Mouse (Mus musculus): ENCODE measurements at regions not wholly inside any gene's neighbourhood (a gene's known extent, or its start where the extent isn't known, plus 50 kb on each side); places are given as distances from the start of the nearest gene placed in this dataset.
"Not testable (repeated sequence)": the region's sequence is repeated elsewhere in the genome, so short reads cannot be mapped to it uniquely, and the experiment has no call there.

DNA sequence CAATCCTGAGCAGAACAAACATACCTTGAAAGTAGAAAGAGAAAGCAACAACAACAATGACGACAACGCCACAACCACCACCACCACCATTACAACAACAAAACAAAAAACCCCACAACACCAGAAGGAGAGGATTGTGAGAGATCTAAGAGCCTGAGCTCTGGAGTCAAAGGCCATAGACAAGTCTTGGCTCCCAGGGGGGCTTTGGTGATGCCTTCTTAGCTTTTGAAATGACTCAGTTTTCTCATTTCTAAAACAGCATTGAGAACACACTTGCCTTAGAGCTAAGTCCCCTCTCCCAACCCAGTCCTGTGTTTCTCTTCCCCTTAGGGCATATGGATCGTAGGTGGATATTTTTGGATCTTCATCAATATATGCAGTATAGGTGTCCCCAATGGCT is 112.2 kb downstream of the Kif20b start:
- no peak for DNase-seq (ENCODE audit: low spot score in 2 of 2)

DNA sequence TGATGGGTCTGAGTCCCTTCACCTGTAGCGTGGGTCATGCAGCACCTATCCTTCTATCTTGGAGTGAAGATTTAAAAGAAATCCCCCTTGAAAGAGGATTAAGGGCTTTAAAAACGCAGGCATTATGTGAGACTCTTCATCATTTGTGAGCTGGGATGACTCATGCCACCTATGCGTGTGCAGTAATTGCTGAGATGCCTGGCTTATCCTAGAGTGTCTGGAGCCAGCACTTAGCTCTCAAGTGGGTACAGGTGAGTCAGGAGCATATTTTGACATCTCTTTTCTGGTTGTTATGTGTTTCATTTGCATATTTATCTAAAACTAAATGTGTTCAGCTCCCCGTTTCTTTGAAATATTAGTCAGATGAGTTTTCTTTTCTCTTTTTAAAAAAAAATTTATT is 123.4 kb downstream of the Kif20b start:
- DNase-seq (ENCODE audit: low spot score in 2 of 2), result no peak

DNA sequence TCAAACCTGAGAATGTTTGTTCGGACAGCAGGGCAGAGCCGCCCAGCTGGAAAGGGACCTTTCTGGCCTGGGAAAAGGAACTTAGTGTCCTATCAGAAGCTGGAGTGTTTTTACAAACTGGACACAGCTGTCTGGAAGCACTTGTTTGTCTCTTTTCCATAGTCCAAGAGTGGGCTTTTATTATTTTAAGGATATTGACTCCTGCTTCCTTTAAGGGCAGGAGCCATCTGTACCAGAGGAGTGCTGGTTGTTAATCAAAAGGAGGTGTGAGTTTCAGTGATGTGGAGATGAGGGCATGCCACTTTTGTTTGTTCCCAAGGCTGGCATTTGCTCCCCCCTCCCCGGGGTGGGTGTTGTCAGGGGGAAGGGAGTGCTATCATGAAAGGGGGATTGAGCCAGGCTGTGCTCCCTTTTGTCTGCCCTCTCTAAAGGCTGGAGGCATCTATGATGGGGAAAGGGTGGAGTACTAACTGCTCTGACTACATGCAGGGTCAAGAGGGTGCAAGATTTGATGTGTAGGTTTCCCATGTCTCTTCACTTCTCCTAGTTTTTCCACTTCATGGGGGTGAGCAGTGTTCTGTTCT is 144.3 kb downstream of the Kif20b start:
- no peak for DNase-seq (ENCODE audit: low spot score in 2 of 2)

DNA sequence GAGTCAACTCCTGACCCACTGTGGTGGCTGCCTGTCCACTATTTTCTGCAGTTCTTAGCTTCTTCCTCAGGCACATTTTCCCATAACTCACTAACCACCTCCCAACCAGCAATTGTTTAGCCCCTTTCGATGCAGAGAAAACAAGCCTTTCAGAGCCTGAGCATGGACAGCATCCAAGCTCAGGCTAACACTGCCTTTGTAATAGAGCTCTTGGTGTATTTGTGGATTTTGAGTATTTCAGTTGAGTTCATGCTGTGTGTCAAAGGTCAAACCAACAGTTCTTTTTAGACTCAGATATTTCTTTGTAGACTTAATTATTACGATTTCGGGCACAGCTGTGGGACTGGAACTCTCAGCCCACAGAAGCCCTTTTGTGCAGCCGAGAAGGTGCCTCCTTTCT is 159.0 kb downstream of the Kif20b start:
- no peak for DNase-seq (ENCODE audit: low spot score in 2 of 2)

DNA sequence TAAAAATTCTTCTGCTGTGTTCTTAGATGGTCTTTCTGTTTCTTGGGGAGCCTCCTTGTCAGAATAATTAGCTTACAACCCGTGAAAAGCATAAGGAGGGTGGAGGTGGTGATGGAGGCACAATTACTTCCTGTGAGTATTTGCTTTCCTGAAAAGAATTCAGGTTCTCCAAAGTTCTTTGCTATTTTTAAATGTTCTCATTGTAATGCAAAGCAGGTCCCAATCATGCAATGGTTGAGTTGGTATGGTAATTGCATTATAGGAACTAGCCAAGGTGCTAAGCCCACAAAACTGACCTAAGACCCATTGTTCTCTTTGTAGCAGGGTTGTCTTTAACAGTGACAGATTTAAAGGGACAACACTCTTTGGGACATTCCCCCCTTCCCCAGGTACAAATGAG is 179.1 kb downstream of the Kif20b start:
- no peak for DNase-seq (ENCODE audit: low spot score in 2 of 2)

DNA sequence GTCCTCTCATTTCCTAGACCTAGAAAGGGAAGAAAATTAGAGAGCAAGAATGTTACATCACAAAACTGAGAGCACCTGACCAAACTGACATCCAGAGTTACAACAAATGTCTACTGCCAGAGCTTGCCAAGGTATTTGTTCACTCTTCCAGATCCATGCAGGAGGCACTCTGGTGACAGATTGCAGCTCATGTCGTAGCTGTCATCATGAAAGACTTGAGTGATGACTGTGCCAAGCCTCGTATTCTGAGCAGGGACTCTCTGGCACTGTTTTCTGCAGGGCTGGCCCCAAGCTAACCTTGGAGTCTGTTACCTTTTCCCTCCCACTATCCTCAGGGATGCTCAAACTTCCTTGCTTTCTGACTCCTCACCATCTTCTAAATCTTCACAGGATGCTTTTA is 192.2 kb downstream of the Kif20b start:
- DNase-seq (ENCODE audit: low spot score in 2 of 2), result no peak

DNA sequence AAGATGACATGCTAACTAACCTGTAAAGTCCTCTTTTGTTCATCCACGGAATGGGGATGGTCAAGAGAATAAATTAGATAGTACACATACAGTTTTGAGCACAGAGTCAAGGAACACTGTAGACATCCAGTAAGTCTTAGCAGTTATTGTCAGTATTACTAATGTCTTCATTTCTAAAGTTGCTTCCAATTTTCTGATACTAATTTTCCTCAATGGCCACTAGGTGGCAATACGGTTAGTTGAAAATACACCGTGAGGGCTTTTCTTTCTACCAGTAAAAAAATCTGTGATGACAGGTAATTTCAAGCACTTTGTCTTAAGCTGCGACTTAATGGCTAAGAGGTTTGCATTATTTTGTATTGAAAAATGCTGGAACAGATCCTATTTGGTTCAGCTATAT is 203.1 kb downstream of the Kif20b start:
- DNase-seq (ENCODE audit: low spot score in 2 of 2), result no peak

DNA sequence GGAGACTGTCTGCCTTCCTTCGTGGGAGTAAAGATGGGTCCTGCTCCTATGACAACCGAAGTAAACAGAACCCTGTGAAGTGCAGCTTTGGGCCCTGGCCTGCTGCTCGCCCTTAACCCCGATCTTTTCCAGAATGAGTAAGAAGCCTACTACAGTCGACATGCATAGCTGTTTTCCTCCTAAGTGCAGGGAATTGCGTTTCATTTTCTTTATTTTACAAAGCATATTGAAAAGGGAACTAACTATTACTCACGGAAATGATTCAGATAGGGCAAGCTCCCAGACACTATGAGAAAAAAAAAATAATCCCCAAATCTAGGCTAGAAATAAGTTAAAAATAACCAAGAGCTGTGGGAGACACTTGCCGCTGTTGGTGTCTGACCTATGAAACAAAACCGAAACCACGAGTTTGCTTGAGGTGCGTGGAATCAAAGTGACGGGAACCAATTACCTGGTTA is 204.5 kb downstream of the Kif20b start:
- no peak for DNase-seq (ENCODE audit: low spot score in 2 of 2)

DNA sequence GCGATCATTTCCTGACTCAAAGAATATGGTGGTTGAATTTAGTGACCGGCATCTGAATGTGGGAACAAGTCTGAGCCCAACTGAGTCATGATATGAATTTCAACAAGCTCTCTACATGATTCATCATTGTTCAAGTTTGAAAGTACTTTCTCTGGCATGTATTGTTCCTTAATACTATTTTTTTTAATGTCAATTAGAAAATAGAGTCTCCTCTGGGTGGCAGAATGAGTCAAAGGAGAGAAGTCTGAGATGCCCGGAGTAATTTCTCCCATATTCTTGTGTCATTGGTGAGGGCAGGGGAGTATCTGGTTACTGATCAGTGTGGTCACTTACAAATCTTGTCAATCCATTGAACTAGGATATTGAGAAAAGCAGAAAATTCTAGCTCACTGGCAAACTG is 205.9 kb downstream of the Kif20b start:
- DNase-seq (ENCODE audit: low spot score in 2 of 2), result no peak

DNA sequence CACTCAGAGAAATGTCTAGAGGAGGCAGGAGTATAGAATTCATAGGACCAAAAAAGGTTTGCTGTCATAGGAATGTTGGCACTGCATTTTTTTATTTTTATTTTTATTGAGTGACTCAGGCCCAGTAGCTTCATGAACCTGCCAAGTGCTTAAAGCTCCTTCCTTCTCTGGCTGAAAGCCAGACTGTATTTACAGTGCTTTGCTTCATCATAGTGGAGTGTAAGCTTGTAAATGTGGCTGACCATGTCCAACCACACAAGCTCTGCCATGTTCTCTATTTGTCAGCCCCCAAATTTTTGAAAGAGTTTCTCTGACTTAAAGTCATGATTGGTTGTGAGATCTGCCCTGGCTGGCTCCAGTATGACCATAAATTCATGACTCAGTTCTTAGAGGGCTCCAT is 221.0 kb downstream of the Kif20b start:
- DNase-seq (ENCODE audit: low spot score in 2 of 2), result no peak

DNA sequence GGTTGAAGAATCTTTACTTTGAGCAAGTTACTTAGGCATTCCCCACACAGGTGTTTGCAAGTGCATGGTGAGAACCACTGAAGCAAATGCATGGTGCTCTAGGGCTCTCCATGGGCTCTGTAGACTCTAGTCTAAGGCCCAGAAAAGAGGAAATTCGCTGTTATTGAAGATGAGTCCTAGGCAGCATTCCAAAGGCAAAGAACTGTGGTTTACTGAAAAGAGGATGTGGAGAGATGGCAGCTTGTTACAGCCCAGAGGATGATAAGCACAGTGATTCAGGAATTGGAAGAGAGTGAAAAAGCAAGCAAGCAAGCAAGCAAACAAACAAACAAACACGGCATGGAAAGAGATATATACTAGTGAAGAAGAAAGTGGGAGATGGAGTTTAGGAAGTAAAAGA is 221.6 kb downstream of the Kif20b start:
- DNase-seq (ENCODE audit: low spot score in 2 of 2), result no peak

DNA sequence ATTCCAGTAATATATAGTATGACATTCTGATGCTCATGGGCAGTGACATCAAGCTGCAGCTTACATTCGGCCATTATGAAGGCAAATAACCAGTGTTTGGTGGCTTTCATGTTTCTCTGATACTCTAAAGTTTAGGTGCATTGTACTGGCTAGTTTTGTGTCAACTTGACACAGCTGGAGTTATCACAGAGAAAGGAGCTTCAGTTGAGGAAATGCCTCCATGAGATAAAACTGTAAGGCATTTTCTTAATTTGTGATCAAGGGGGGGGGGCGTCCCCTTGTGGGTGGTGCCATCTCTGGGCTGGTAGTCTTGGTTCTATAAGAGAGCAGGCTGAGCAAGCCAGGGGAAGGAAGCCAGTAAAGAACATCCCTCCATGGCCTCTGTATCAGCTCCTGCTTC is 227.3 kb downstream of the Kif20b start:
- not testable (repeated sequence) for DNase-seq (ENCODE audit: low spot score in 2 of 2)

DNA sequence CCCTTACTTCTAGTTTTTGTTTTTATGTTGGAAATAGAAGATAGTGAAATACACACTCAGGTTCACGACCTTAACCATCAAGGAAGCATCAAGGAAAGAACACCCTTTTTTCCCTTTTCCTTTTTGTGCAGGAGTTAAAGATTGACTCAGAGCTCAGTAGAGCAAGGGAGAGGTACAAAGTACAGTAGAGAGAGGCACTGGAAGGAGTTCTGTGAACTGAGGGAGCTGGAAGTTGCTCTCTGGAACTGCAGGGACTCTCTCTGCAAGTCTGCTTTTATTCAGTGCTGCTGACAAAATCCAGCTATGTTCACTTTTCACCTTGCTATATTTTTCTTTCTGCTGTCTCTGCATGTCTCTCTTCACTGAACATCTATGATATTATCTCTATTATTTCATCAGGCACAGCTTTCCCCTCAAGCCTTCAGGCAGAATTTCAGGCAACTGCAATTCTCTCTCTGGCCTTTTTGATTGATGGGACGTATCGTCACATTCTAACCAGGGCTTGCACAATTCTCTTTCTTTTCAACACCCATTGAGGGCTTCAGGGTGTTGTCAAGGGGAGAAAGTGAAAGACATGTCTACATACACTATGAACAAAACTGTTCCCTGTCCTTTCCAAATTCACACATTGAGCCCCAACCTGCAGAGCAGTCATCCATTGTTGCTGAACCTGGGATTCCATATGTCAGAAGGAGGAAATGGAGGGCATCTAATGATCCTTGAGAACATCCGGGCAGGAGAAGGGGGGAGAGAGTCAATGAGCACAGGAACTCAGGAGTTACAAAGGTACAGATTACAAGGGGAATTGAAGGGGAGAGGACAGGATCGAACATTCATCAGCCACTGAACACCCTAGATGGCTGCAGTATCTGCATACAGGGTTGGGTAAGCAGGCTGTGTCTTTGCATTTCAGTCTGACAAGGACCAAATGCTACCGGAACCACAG is 228.9 kb downstream of the Kif20b start:
- DNase-seq (ENCODE audit: low spot score in 2 of 2), result no peak

DNA sequence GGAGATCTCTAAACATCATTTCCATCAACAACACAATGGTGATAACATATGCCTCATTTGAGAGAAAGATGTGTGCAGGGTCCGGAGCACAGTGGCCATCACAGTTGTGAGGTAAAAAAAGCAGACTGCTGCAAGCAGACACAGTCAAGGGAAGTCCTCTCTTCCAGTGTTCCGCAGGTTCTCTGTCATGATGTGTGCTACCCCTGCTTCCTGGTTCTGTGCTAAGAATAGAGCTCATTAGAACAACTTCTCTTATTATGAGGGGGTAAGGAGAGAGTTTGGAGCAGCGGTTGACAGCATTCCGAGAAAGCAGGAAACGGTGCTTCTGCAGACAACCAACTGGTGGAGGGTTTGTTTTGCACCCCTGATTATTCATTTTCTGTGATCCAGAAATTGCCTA is 229.7 kb downstream of the Kif20b start:
- DNase-seq (ENCODE audit: low spot score in 2 of 2), result no peak

DNA sequence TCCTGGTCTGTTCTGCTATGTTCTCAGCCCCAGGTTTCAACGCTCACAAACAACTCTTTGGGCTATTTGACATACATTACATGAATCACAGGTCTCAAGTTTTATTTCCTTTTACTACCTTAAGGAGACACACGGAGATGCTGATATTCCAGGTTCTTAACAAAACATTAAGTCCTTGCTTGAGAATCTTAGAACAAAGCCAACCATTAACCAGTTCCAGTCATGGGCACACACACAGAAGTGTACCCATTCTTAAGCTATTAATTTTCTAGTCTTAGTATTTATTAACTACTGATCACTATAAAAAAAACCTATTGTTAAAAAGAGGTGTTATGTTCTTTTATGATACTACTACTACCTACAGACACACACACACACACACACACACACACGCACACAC is 235.7 kb downstream of the Kif20b start:
- no peak for DNase-seq (ENCODE audit: low spot score in 2 of 2)

DNA sequence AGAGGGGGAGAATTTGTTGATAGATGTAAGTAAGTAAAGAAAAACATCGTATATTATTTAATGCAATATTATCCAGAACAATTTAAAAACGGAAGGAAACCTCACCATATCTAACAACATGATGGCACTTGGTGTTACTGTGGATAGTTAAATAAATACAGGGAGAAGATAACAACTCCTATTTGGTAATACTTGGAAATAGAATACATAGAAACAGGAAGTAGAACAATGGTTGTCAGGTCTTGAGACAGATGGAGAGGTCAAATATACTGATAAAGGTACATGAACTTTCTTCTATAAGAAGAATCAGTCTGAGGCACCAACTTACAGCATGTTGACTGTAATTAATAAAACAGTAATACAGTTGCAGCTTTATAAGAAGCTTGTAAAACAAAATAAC is 242.6 kb downstream of the Kif20b start:
- no peak for DNase-seq (ENCODE audit: low spot score in 2 of 2)

DNA sequence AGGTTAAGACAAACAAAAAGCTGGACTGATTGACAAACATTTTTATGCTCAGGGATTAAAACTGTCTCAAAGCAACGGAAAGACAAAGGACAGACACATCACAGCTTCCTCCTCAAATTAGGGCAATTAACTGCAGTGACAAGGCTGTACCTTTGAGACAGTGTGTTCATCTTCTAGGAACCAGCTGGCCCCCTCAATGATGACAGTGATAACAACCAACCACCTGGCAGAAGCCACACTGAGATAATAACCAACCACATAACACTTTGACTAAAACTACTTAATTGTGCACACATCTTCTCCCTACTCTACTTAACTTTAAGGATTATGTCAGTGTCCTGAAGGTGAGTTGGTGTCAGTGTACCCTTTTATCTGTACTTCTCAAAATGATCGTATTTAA is 248.4 kb downstream of the Kif20b start:
- DNase-seq (ENCODE audit: low spot score in 2 of 2), result no peak

DNA sequence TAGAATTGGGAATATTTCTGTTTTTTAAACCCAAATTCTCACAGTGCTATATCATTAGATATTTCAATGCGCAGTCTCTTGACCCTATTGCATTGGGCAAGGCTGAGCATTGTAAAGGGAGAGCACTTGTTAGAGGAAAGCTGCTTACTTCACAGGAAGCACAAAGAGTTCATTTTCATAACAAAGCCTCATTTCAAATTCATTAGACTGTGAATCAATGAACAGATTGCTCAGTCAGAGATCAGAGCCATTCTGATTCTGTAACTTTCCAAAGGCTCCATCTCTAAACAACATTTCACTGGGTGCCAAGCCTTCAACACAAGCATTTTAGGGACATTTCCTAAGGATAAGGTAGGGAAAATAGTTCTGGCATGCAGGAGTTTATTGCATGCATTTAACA is 257.9 kb downstream of the Kif20b start:
- DNase-seq (ENCODE audit: low spot score in 2 of 2), result no peak

DNA sequence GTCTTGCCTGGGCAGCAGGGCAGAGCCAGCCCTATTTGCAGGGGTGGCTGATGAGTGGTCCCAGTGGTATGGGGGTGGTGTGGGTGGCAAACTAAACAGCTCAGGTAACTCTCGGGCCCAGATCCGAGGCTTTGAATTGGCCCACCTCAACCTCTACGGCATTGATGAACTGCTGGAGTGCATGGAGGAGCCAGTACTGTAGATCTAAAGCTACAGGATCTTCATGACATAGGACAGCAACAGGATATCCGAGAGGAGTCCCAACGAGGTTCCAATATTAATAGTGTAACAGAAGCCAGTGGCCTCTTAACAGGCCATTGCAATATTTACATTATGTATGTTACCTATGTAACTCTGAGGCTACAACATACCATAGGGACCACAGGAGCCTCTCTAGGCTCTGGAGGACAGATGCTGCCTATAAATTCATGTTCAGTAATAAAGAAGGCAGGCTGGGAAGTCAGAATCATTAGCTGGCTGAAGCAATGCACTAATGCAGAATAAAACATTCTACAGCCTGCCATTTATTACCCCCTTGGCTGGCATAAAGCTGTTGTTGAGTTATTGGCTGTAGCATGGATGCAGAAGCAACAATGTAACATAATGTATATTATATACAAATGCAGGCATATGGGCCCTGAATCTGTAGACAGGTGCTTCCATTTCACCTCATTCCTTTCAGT is 283.5 kb downstream of the Kif20b start:
- no peak for DNase-seq (ENCODE audit: low spot score in 2 of 2)

DNA sequence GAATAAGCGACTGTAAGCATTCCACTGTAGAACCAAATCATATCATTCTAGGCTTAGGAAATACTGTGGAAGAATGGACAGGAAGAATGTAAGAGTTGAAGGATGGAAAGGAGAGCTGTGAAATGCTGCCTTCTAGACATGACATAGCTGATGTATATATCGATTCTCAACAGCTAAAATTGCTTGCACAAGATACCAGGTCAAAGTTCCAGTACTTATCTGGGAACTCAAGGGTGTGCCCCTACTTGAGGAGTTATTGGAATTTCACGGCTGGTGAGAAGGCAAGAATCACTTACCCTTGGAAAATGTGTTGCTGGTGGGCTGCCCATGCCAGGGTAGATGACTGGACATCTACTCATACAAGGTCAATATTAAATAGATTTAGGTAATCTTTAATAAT is 322.0 kb downstream of the Kif20b start:
- DNase-seq (ENCODE audit: low spot score in 2 of 2), result no peak

DNA sequence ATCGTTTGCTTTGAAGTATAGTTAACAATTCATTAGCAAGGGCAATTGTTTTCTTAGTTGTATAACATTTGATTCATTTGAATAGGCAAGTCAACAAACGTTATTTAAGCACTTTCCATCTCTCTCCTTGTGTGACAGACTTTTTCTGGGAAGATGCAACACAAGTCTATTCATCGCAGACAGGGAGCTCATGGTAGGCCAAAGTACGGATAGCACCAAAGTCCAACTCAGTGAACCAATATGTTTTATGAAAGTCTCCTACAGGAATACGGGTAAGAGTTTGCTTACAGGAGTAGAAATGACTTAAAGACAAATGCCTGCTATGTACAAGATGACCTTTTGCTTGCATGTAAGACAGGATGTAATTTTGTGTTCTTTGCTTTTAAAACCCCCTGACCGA is 325.4 kb downstream of the Kif20b start:
- no peak for DNase-seq (ENCODE audit: low spot score in 2 of 2)

DNA sequence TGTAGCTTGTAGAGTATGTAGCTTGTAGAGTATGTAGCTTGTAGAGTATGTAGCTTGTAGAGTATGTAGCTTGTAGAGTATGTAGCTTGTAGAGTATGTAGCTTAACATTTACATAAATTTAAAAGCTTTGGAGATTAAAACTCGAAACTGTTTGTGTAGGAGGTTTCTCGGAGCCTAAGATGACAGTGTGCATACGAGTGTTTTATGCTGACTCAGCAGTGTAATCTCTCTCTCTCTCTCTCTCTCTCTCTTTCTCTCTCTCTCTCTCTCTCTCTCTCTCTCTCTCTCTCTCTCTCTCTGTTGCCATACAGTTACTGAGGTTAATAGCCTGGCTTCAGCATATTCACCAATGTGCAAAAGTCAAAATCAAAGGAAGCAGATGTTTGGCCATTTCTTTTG is 336.5 kb downstream of the Kif20b start:
- not testable (repeated sequence) for DNase-seq (ENCODE audit: low spot score in 2 of 2)

All from left cerebral cortex, adult 18-20 months (tissue).